Mouse (Mus musculus): ENCODE measurements around the gene Zfp202.
"Not testable (repeated sequence)": the region's sequence is repeated elsewhere in the genome, so short reads cannot be mapped to it uniquely, and the experiment has no call there.

DNA sequence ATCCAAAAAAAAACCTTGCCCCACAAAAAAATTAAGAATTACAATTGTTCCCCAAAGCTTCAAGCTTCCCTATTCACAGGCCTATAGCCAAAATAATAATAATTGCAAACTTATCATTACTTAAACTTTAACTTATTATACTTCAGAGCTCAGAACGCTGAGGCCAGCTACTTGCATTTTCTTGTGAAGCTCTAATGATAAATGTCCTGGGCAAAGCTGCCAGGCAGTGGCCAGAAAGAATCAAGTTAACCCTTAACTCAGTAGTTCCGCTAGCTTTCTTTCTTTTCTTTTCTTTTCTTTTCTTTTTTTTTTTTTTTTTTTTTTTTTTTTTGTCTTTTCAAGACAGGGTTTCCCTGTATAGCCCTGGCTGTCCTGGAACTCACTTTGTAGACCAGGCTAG lies 7.0 kb upstream of the Zfp202 start:
- TF ChIP-seq CHD2 (IDR thresholded peaks at IDR 0.05; ENCODE audit: low read depth, low read length); ZC3H11A (IDR thresholded peaks at IDR 0.05; ENCODE audit: borderline replicate concordance, low read depth, low read length): not testable (repeated sequence)
